Mouse (Mus musculus) hindbrain, embryonic 11.5 days (tissue): ENCODE measurements at regions not wholly inside any gene's neighbourhood (a gene's known extent, or its start where the extent isn't known, plus 50 kb on each side); places are given as distances from the start of the nearest gene placed in this dataset.
"Not testable (repeated sequence)": the region's sequence is repeated elsewhere in the genome, so short reads cannot be mapped to it uniquely, and the experiment has no call there.

Source experiments
- ATAC-seq: fragments of 200-750 bp; cut with Nextera tagmentation; 2 replicates; pipeline ENCODE4 v1.8.0; 2017; ENCODE audit warnings: mild to moderate bottlenecking, moderate TSS enrichment, moderate library complexity; ENCODE audit not compliant: low FRiP score
- DNase-seq: peaks from one replicate; pipeline ENCODE4 v3.0.0-alpha.2; 2015; ENCODE audit warnings: low spot score
- H3K27ac ChIP-seq: fragments of 300-500 bp; sonication (generic); 2 replicates; pipeline ENCODE4 v1.5.1; 2014; ENCODE audit warnings: mild to moderate bottlenecking, low read depth, low read length
- H3K27me3 ChIP-seq: fragments of 300-500 bp; sonication (generic); 2 replicates; pipeline ENCODE4 v1.6.1; 2014; ENCODE audit warnings: mild to moderate bottlenecking, low read length, moderate library complexity, mixed read lengths; ENCODE audit not compliant: control insufficient read depth, insufficient read depth
- H3K36me3 ChIP-seq: fragments of 300-500 bp; sonication (generic); 2 replicates; pipeline ENCODE4 v1.6.1; 2014; ENCODE audit warnings: mild to moderate bottlenecking, low read length, moderate library complexity, mixed read lengths; ENCODE audit not compliant: control insufficient read depth, insufficient read depth
- H3K4me1 ChIP-seq: fragments of 300-500 bp; sonication (generic); replicated peaks from 2 replicates; pipeline ENCODE4 v1.6.1; 2014; ENCODE audit warnings: low read length, mixed read lengths; ENCODE audit not compliant: control insufficient read depth, insufficient read depth
- H3K4me2 ChIP-seq: fragments of 300-500 bp; sonication (generic); replicated peaks from 2 replicates; pipeline ENCODE4 v1.6.1; 2014; ENCODE audit warnings: mild to moderate bottlenecking, low read depth, low read length
- H3K4me3 ChIP-seq: fragments of 300-500 bp; sonication (generic); 2 replicates; pipeline ENCODE4 v1.5.1; 2014; ENCODE audit warnings: low read depth, low read length
- H3K9ac ChIP-seq: fragments of 300-500 bp; sonication (generic); 2 replicates; pipeline ENCODE4 v1.6.1; 2014; ENCODE audit warnings: low read depth, low read length
- H3K9me3 ChIP-seq: fragments of 300-500 bp; sonication (generic); 2 replicates; pipeline ENCODE4 v1.6.1; 2016; ENCODE audit warnings: low read length; ENCODE audit not compliant: control insufficient read depth
- whole genome bisulfite sequencing: fragments of 180-500 bp; shearing (Covaris S2); extraction: QIAGEN DNeasy Blood & Tissue Kit; methylation state at CpG from one replicate; pipeline ENCODE4 v1.1.7; 2014; 5-methylcytosine and 5-hydroxymethylcytosine counted together

DNA sequence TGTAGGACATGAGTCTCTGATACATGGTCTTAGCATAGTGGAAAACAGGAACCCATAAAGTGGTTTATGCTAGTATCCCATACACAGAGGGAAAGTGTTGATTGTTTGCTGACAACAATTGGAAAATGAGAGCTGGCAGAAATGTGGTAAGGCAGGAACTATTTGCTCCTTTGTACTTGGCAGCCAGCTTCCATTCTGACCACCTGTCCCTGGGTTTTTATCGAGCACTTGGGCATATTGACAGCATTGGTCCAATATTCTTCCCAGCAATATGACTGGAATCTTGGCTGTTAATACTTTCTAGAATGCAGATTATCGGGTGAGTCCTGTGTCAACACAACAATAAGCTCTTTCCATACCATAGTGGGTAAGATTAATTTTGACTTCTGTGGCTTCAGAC lies 67.7 kb downstream of the Sult1c2 start:
- not testable (repeated sequence) for H3K36me3 ChIP-seq, H3K27ac ChIP-seq, H3K4me3 ChIP-seq, H3K4me1 ChIP-seq, H3K9ac ChIP-seq, H3K9me3 ChIP-seq, DNase-seq, ATAC-seq, H3K27me3 ChIP-seq, H3K4me2 ChIP-seq
- WGBS = 81% methylated on average over 2 of the region's 2 CpGs

DNA sequence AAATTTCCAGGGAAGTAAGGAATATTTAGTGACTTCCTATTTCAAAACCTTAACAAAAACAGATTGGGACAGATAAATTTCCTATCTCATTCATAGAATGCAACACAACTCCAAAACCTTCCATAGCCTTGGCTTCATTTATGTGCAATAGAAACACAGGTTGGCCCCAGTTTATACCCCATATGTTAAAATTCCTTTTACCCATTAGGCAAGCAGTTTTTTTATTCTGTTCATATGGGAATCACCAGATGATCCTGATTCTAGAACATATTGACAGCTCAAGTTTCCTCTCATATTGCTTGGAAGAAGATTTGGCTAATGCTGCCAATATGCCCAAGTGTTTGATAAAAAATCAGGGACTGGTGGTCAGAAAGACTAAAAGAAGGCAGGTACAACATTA lies 71.8 kb upstream of the Sgo1 start:
- Histone ChIP-seq H3K4me2 (no peak overlapping the region), H3K4me3 (no peak overlapping the region), H3K36me3 (no peaks in the 10 kb centered on the region), H3K27me3 (no peaks in the 10 kb centered on the region), H3K4me1 (no peaks in the 10 kb centered on the region), H3K27ac (no peak overlapping the region), H3K9me3 (no peaks in the 10 kb centered on the region), H3K9ac (no peak overlapping the region)
- ATAC-seq = no peak
- DNase-seq = no peak

DNA sequence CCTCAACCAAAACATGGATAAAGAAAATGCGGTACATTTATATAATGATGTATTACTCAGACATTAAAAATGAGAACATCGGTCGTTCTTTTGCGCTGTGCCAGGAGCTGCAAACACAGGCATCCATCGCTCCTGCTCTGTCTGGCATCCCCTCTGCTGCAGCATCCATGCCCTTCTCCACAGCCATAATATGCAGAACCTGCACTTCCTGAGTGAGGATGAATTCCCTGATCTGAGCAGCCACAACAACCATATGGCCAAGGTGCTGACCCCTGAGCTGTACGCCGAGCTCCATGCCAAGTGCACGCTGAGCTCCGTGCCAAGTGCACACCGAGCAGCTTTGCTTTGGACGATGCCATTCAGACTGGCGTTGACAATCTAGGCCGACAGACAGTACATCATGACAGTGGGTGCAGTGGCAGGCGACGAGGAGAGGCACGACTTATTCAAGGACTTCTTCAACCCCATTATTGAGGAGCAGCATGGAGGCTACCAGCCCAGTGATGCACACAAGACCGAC lies 56.9 kb upstream of the Sgo1 start:
- H3K4me1 ChIP-seq = no peaks in the 10 kb centered on the region
- H3K4me3 ChIP-seq = no peak overlapping the region
- H3K4me2 ChIP-seq = no peak overlapping the region
- H3K27me3 ChIP-seq = no peaks in the 10 kb centered on the region
- DNase-seq (no peak), ATAC-seq (peak; percentile 17; the same call in 1 of the 2 replicates)
- no peaks in the 10 kb centered on the region for H3K36me3 ChIP-seq
- no peaks in the 10 kb centered on the region for H3K9me3 ChIP-seq
- 94% methylated on average over 17 of the region's 17 CpGs for WGBS
- H3K27ac ChIP-seq = no peak overlapping the region
- no peak overlapping the region for H3K9ac ChIP-seq
